Mouse (Mus musculus) erythroblast, embryonic 14.5 days (primary cell): Measurements from ENCODE around the gene Kctd17.

ENCODE experiments used
- GATA1 ChIP-seq: IDR thresholded peaks from 2 replicates; pipeline ENCODE4 v1.6.1; 2012; ENCODE audit warnings: low read length, inconsistent platforms, mixed read lengths
- TAL1 ChIP-seq: IDR thresholded peaks from 3 replicates; pipeline ENCODE4 v1.6.1; 2012; ENCODE audit warnings: low read length, inconsistent platforms, mixed read lengths

DNA sequence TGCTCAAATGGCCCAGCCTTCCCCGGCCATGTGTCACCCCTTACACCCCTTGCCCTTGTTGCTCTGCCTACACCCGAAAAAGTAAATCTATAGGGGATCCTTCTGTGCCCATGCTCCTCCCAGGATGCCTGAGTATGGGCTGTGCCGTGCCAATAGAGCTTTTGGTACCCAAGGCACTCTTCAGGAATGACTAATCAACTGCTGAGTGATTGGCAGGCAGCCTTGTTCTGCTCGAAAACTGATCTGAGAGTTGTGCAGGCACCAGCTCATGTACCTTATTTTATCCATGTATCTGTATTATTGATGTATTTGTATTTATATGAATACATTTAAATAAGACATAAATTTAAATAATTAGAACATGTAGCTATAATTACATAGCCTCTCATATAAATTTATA is 58.7 kb downstream of the Kctd17 start:
- TF ChIP-seq GATA1 (no peak), TAL1 (no peak)
